Mouse (Mus musculus): ENCODE results near the gene Olfr1535. TPM values are rescaled to one million over a fixed set of nuclear protein-coding genes. Genes with fewer than 3 reads are reported as not detected.

Olfr1535 gene
- not detected in 2 replicates for polyA plus RNA-seq (2015; fragmentation: Nextera tagmentation; extraction: Ambion mirVana)

DNA sequence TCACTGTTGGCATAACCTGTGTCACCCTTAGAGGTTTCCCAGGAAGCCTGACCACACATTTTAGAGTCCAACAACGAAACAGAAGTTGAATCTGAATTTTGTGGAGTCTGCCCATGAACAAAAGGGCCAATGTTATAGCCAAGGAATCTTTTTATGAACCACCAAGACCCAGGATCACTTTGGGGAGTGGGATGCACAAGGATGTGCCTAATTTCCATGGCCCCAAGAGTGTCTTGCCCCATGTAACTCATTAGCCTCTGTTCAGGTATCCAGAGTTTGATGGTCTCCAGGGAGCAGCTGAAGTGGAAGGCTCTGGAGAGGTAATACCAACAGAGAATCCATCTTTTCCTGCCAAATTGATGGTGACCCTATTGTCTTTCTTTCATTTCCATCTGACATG is at the start of gene Olfr1535:
Gene Olfr1535 (minus strand): TSS at position 101 of the 400 bp plus-strand sequence.
- no peak within 1 kb of the TSS for H3K9ac ChIP-seq (replicated peaks; ENCODE audit: low read length)
- WGBS = 66% methylated on average over 1 of the region's 1 CpGs
- H3K36me3 ChIP-seq (ENCODE audit: insufficient read depth, low read length) = no peaks in the 10 kb centered on the region
- H3K27ac ChIP-seq (ENCODE audit: low read length) = no peak within 1 kb of the TSS
- H3K4me1 ChIP-seq (ENCODE audit: insufficient read depth, low read length) = no peaks in the 10 kb centered on the region
- H3K9me3 ChIP-seq (ENCODE audit: low read length) = no peaks in the 10 kb centered on the region
- H3K27me3 ChIP-seq (ENCODE audit: insufficient read depth, low read length) = no peaks in the 10 kb centered on the region
- no peak within 1 kb of the TSS for H3K4me2 ChIP-seq (replicated peaks; ENCODE audit: low read depth, low read length)
- no peak within 1 kb of the TSS for H3K4me3 ChIP-seq (ENCODE audit: low read length)
- no peak for ATAC-seq (ENCODE audit: low FRiP score, low TSS enrichment)

DNA sequence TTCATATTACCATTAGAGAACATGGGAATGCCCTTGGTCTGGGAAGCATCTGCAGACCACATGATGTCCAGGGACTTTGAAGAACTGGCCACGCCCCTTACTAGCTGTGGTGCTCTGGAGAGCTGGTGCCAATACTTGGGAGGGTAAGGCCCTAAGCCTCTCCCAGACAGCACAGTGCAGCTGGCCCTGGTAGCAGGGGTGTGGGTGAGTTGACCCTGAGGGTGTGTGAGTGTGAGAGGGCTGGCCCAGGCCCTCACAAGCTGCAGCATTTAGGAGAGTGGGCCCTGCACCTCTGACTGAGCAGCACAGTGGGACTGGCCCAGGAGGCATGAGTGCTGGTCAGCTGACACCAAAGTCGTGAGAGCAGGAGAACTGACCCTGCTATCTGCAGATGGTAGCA is 31.9 kb upstream of the Olfr1535 start:
- ATAC-seq (ENCODE audit: low FRiP score, low TSS enrichment) = no peak
- WGBS = 71% methylated on average over 2 of the region's 2 CpGs
- H3K27ac ChIP-seq (ENCODE audit: low read length) = no peak overlapping the region
- H3K4me2 ChIP-seq (replicated peaks; ENCODE audit: low read depth, low read length) = no peak overlapping the region
- no peaks in the 10 kb centered on the region for H3K4me1 ChIP-seq (ENCODE audit: insufficient read depth, low read length)
- no peaks in the 10 kb centered on the region for H3K27me3 ChIP-seq (ENCODE audit: insufficient read depth, low read length)
- no peak overlapping the region for H3K9ac ChIP-seq (replicated peaks; ENCODE audit: low read length)
- H3K36me3 ChIP-seq (ENCODE audit: insufficient read depth, low read length) = no peaks in the 10 kb centered on the region
- H3K9me3 ChIP-seq (ENCODE audit: low read length) = no peaks in the 10 kb centered on the region
- H3K4me3 ChIP-seq (ENCODE audit: low read length) = no peak overlapping the region

DNA sequence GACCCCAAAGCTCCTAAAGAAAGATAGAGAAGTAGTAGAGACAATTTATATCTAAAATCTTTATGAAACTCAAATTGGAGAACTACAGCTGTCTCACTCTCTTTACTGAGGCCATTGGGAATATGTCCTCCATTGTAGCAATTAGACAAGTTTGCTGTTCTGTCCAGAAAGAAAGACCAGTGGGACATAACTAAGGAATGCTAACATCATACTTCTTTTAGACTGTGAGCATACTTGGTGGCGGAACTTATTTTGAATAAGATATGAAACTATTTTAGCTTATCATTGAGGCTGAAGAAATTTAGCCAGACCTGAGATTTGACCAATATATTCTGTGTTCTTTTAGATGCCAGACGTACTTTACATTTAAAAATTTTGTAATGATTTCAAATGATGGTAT is 22.0 kb upstream of the Olfr1535 start, which contains the start of gene Olfr1364:
Gene Olfr1364 (minus strand): TSS at position 101 of the 400 bp plus-strand sequence.
- whole genome bisulfite sequencing = 88% methylated on average over 2 of the region's 2 CpGs
- no peak within 1 kb of the TSS for H3K4me3 ChIP-seq (ENCODE audit: low read length)
- ATAC-seq (ENCODE audit: low FRiP score, low TSS enrichment) = no peak

GRCm38 (mm10) chr13:21550416-21551110 is 9.1 kb downstream of the Olfr1535 start:
- H3K9me3 ChIP-seq (ENCODE audit: low read length) = no peaks in the 10 kb centered on the region
- 38% methylated on average over 3 of the region's 3 CpGs for WGBS
- H3K4me3 ChIP-seq (ENCODE audit: low read length) = no peak overlapping the region
- no peaks in the 10 kb centered on the region for H3K4me1 ChIP-seq (ENCODE audit: insufficient read depth, low read length)
- H3K36me3 ChIP-seq (ENCODE audit: insufficient read depth, low read length) = no peaks in the 10 kb centered on the region
- ATAC-seq (ENCODE audit: low FRiP score, low TSS enrichment) = no peak
- H3K4me2 ChIP-seq (replicated peaks; ENCODE audit: low read depth, low read length) = no peak overlapping the region
- no peaks in the 10 kb centered on the region for H3K27me3 ChIP-seq (ENCODE audit: insufficient read depth, low read length)
- no peak overlapping the region for H3K9ac ChIP-seq (replicated peaks; ENCODE audit: low read length)
- no peak overlapping the region for H3K27ac ChIP-seq (ENCODE audit: low read length)

More for the DNA sequence above, 22.0 kb upstream of the Olfr1535 start, which contains the start of gene Olfr1364:
- Histone ChIP-seq H3K27ac (ENCODE audit: low read length) (no peak within 1 kb of the TSS), H3K4me1 (ENCODE audit: insufficient read depth, low read length) (no peaks in the 10 kb centered on the region), H3K9ac (replicated peaks; ENCODE audit: low read length) (no peak within 1 kb of the TSS), H3K9me3 (ENCODE audit: low read length) (no peaks in the 10 kb centered on the region), H3K4me2 (replicated peaks; ENCODE audit: low read depth, low read length) (no peak within 1 kb of the TSS), H3K27me3 (ENCODE audit: insufficient read depth, low read length) (no peaks in the 10 kb centered on the region), H3K36me3 (ENCODE audit: insufficient read depth, low read length) (no peaks in the 10 kb centered on the region)

- no peak for ATAC-seq (ENCODE audit: low FRiP score, low TSS enrichment)
- Histone ChIP-seq H3K4me2 (replicated peaks; ENCODE audit: low read depth, low read length) (no peak overlapping the region), H3K9me3 (ENCODE audit: low read length) (no peaks in the 10 kb centered on the region), H3K27me3 (ENCODE audit: insufficient read depth, low read length) (no peaks in the 10 kb centered on the region), H3K4me1 (ENCODE audit: insufficient read depth, low read length) (no peaks in the 10 kb centered on the region), H3K36me3 (ENCODE audit: insufficient read depth, low read length) (no peaks in the 10 kb centered on the region), H3K4me3 (ENCODE audit: low read length) (no peak overlapping the region), H3K27ac (ENCODE audit: low read length) (no peak overlapping the region), H3K9ac (replicated peaks; ENCODE audit: low read length) (no peak overlapping the region)
- WGBS = 88% methylated on average over 3 of the region's 3 CpGs
Measured at GRCm38 (mm10) chr13:21549487-21549886, 10.2 kb downstream of the Olfr1535 start.

- ATAC-seq (ENCODE audit: low FRiP score, low TSS enrichment) = no peak
- no peak within 1 kb of the TSS for H3K4me3 ChIP-seq (ENCODE audit: low read length)
- H3K36me3 ChIP-seq (ENCODE audit: insufficient read depth, low read length) = no peaks in the 10 kb centered on the region
- no peak within 1 kb of the TSS for H3K4me2 ChIP-seq (replicated peaks; ENCODE audit: low read depth, low read length)
- H3K9me3 ChIP-seq (ENCODE audit: low read length) = no peaks in the 10 kb centered on the region
- 72% methylated on average over 1 of the region's 1 CpGs for WGBS
- no peak within 1 kb of the TSS for H3K9ac ChIP-seq (replicated peaks; ENCODE audit: low read length)
- no peak within 1 kb of the TSS for H3K27ac ChIP-seq (ENCODE audit: low read length)
- no peaks in the 10 kb centered on the region for H3K4me1 ChIP-seq (ENCODE audit: insufficient read depth, low read length)
- 0 out of 2 replicates have a peak, but pooled peaks cover 2% of the 10 kb centered on the region for H3K27me3 ChIP-seq (ENCODE audit: insufficient read depth, low read length)
Measured at GRCm38 (mm10) chr13:21542708-21543107, 17.0 kb downstream of the Olfr1535 start, which contains the start of gene Olfr1366. Gene Olfr1366 (minus strand): TSS chr13:21542808.

GRCm38 (mm10) chr13:21530781-21531201 is 28.9 kb downstream of the Olfr1535 start, which contains the start of gene Zkscan8:
Gene Zkscan8 (minus strand): TSS chr13:21531120.
- 0% methylated on average over 39 of the region's 39 CpGs for WGBS
- Histone ChIP-seq H3K27ac (ENCODE audit: low read length) (peak within 1 kb of the TSS; percentile 94), H3K9ac (replicated peaks; ENCODE audit: low read length) (peak within 1 kb of the TSS; percentile 100), H3K9me3 (ENCODE audit: low read length) (no peaks in the 10 kb centered on the region), H3K27me3 (ENCODE audit: insufficient read depth, low read length) (no peaks in the 10 kb centered on the region), H3K4me1 (ENCODE audit: insufficient read depth, low read length) (peaks cover 6% of the 10 kb centered on the region; the same call in 1 of the 2 replicates), H3K4me2 (replicated peaks; ENCODE audit: low read depth, low read length) (peak within 1 kb of the TSS; percentile 80), H3K36me3 (ENCODE audit: insufficient read depth, low read length) (peaks cover 11% of the 10 kb centered on the region), H3K4me3 (ENCODE audit: low read length) (peak within 1 kb of the TSS; percentile 81)
- peak; percentile 99 for ATAC-seq (ENCODE audit: low FRiP score, low TSS enrichment)

DNA sequence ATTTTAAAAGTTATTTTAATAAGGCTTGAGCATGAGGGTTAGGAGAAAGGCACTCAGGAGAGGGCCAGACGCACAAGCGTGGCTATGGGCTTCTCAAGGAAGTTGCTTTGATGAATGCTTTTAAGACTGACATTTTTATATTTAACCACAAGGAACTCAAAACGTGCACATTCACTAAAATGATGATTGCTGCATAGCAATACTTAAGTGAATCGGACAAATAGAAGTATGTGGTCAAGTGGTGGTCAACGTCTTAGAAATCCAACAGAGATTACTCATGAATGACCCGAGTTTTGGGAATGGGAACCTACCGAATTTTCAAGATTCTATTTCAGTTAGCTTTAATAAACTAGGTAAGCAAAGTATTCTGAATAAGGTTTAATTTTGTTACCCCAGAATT is 29.6 kb downstream of the Olfr1535 start:
- ATAC-seq (ENCODE audit: low FRiP score, low TSS enrichment) = no peak
- peak overlapping the region; percentile 51 for H3K9ac ChIP-seq (replicated peaks; ENCODE audit: low read length)

GRCm38 (mm10) chr13:21506221-21506649 is 53.5 kb downstream of the Olfr1535 start:
- no peaks in the 10 kb centered on the region for H3K4me1 ChIP-seq (ENCODE audit: insufficient read depth, low read length)
- H3K27me3 ChIP-seq (ENCODE audit: insufficient read depth, low read length) = no peaks in the 10 kb centered on the region
- peak overlapping the region; percentile 69 for H3K4me2 ChIP-seq (replicated peaks; ENCODE audit: low read depth, low read length)
- WGBS = under 1% methylated on average over 21 of the region's 21 CpGs
- H3K9ac ChIP-seq (replicated peaks; ENCODE audit: low read length) = peak overlapping the region; percentile 74
- peak; percentile 100 for ATAC-seq (ENCODE audit: low FRiP score, low TSS enrichment)
- H3K4me3 ChIP-seq (ENCODE audit: low read length) = peak overlapping the region; percentile 63
- H3K36me3 ChIP-seq (ENCODE audit: insufficient read depth, low read length) = no peaks in the 10 kb centered on the region
- H3K27ac ChIP-seq (ENCODE audit: low read length) = peak overlapping the region; percentile 80
- H3K9me3 ChIP-seq (ENCODE audit: low read length) = no peaks in the 10 kb centered on the region

More for the DNA sequence above, 29.6 kb downstream of the Olfr1535 start:
- Histone ChIP-seq H3K27ac (ENCODE audit: low read length) (no peak overlapping the region), H3K27me3 (ENCODE audit: insufficient read depth, low read length) (no peaks in the 10 kb centered on the region), H3K4me3 (ENCODE audit: low read length) (peak overlapping the region; percentile 81), H3K4me2 (replicated peaks; ENCODE audit: low read depth, low read length) (peak overlapping the region; percentile 80), H3K4me1 (ENCODE audit: insufficient read depth, low read length) (peaks cover 6% of the 10 kb centered on the region; the same call in 1 of the 2 replicates), H3K9me3 (ENCODE audit: low read length) (no peaks in the 10 kb centered on the region), H3K36me3 (ENCODE audit: insufficient read depth, low read length) (peaks cover 15% of the 10 kb centered on the region)
- 38% methylated on average over 7 of the region's 7 CpGs for WGBS
